Mouse (Mus musculus) embryonic facial prominence, embryonic 15.5 days (tissue): Measurements from ENCODE around the gene Krt19. TPM values are rescaled to one million over a fixed set of nuclear protein-coding genes. Genes with fewer than 3 reads are reported as not detected.

Source experiments
- ATAC-seq: fragments of 200-750 bp; cut with Nextera tagmentation; 2 replicates; pipeline ENCODE4 v1.8.0; 2017; ENCODE audit warnings: low read depth, moderate TSS enrichment; ENCODE audit not compliant: insufficient number of reproducible peaks, low FRiP score, low TSS enrichment
- H3K27ac ChIP-seq: fragments of 300-500 bp; sonication (generic); replicated peaks from 2 replicates; pipeline ENCODE4 v1.5.1; 2015; ENCODE audit warnings: mild to moderate bottlenecking, inconsistent platforms
- H3K27me3 ChIP-seq: fragments of 300-500 bp; sonication (generic); 2 replicates; pipeline ENCODE4 v1.6.1; 2015; ENCODE audit warnings: inconsistent platforms
- H3K36me3 ChIP-seq: fragments of 300-500 bp; sonication (generic); 2 replicates; pipeline ENCODE4 v1.6.1; 2015; ENCODE audit warnings: mild to moderate bottlenecking, inconsistent platforms
- H3K4me1 ChIP-seq: fragments of 300-500 bp; sonication (generic); 2 replicates; pipeline ENCODE4 v1.6.1; 2015; ENCODE audit warnings: inconsistent platforms
- H3K4me2 ChIP-seq: fragments of 300-500 bp; sonication (generic); replicated peaks from 2 replicates; pipeline ENCODE4 v1.6.1; 2015; ENCODE audit warnings: mild to moderate bottlenecking, inconsistent platforms
- H3K4me3 ChIP-seq: fragments of 300-500 bp; sonication (generic); replicated peaks from 2 replicates; pipeline ENCODE4 v1.5.1; 2015; ENCODE audit warnings: mild to moderate bottlenecking, inconsistent platforms
- H3K9ac ChIP-seq: fragments of 300-500 bp; sonication (generic); 2 replicates; pipeline ENCODE4 v1.6.1; 2015; ENCODE audit warnings: inconsistent platforms
- H3K9me3 ChIP-seq: fragments of 300-500 bp; sonication (generic); replicated peaks from 2 replicates; pipeline ENCODE4 v1.6.1; 2016; ENCODE audit warnings: inconsistent platforms
- WGBS: fragments of 180-500 bp; shearing (Covaris S2); methylation state at CpG from one replicate; pipeline ENCODE4 v1.1.7; 2015; 5-methylcytosine and 5-hydroxymethylcytosine counted together
- polyA plus RNA-seq: library from polyadenylated mRNA; unstranded; fragments of >200 nt; fragmentation: Nextera tagmentation; extraction: Ambion mirVana; gene quantifications from 2 replicates; pipeline ENCODE4 v1.2.1, GENCODE M21; 2015

The Krt19 gene
- 227 and 305 TPM in 2 replicates for polyA plus RNA-seq

- H3K4me2 ChIP-seq = no peak within 1 kb of the TSS
- H3K27ac ChIP-seq = no peak within 1 kb of the TSS
- no peak for ATAC-seq
- H3K27me3 ChIP-seq = peaks cover 32% of the 10 kb centered on the region
- H3K36me3 ChIP-seq = no peaks in the 10 kb centered on the region
- no peaks in the 10 kb centered on the region for H3K9me3 ChIP-seq
- no peak within 1 kb of the TSS for H3K4me3 ChIP-seq
- WGBS = 47% methylated on average over 9 of the region's 9 CpGs
- peaks cover 18% of the 10 kb centered on the region; the same call in 1 of the 2 replicates for H3K4me1 ChIP-seq
- no peak within 1 kb of the TSS for H3K9ac ChIP-seq
Measured at GRCm38 (mm10) chr11:100148615-100149330, at the start of gene Krt19. Gene Krt19 (minus strand): TSS chr11:100148665.

DNA sequence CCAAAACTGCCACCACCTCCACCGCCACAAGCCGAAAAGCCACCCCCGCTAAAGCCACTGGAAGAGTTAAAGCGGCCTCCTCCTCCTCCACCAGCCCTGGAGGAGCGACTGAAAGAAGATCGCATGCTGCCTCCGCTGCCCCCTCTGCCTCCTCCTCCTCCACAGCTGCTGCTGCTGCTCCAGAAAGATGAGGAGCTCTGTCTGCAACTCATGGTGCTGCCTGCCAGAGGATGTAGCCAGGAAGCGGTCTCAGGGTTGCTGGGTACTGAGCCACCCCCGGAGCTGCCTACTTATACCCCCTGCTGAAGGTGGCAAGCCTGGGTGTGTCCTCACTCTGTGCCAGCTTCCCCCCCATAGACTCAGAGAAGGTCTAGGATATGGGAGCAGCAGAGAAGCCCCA lies 44.5 kb upstream of the Krt19 start, which contains the start of gene Krt9:
Gene Krt9, minus strand, starts transcription at position 255 of the 400 bp plus-strand sequence.
- no peaks in the 10 kb centered on the region for H3K36me3 ChIP-seq
- no peaks in the 10 kb centered on the region for H3K27me3 ChIP-seq
- 54% methylated on average over 9 of the region's 9 CpGs for WGBS
- H3K9ac ChIP-seq = no peak within 1 kb of the TSS
- no peak within 1 kb of the TSS for H3K27ac ChIP-seq
- no peak for ATAC-seq
- H3K4me1 ChIP-seq = no peaks in the 10 kb centered on the region
- no peak within 1 kb of the TSS for H3K4me3 ChIP-seq
- no peak within 1 kb of the TSS for H3K4me2 ChIP-seq
- no peaks in the 10 kb centered on the region for H3K9me3 ChIP-seq

GRCm38 (mm10) chr11:100191820-100192219 lies 43.4 kb upstream of the Krt19 start:
- H3K9me3 ChIP-seq = no peaks in the 10 kb centered on the region
- no peak overlapping the region for H3K4me3 ChIP-seq
- H3K27me3 ChIP-seq = no peaks in the 10 kb centered on the region
- WGBS = 94% methylated on average over 3 of the region's 3 CpGs
- no peak overlapping the region for H3K27ac ChIP-seq
- H3K4me2 ChIP-seq = no peak overlapping the region
- no peaks in the 10 kb centered on the region for H3K36me3 ChIP-seq
- no peaks in the 10 kb centered on the region for H3K4me1 ChIP-seq
- no peak overlapping the region for H3K9ac ChIP-seq
- ATAC-seq = no peak

DNA sequence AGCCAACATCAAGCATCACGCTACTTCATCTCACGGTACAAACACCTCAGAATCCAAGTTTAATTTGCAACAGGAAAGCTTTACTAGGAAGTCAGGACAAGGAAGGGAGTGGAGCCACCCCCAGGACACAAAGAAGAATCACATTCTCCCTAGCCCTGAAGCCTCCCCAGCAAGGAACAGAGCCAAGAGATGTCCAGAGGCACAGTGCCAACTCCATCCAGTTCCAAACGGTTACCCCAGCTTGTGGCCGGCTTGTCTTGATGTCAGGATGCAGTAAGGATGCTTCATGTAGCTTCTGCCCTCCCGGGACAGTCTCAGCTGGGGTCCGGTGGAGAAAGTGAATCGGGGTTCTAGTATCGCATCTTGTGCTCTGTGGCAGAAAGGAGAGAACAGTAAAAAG lies 38.3 kb upstream of the Krt19 start:
- Histone ChIP-seq H3K4me2 (no peak overlapping the region), H3K4me3 (no peak overlapping the region), H3K27me3 (no peaks in the 10 kb centered on the region), H3K27ac (no peak overlapping the region), H3K9me3 (no peaks in the 10 kb centered on the region), H3K36me3 (no peaks in the 10 kb centered on the region), H3K9ac (no peak overlapping the region), H3K4me1 (no peaks in the 10 kb centered on the region)
- no peak for ATAC-seq
- WGBS = 81% methylated on average over 8 of the region's 8 CpGs

- Histone ChIP-seq H3K36me3 (no peaks in the 10 kb centered on the region), H3K4me1 (no peaks in the 10 kb centered on the region), H3K27me3 (no peaks in the 10 kb centered on the region), H3K9me3 (no peaks in the 10 kb centered on the region), H3K27ac (no peak overlapping the region), H3K4me2 (no peak overlapping the region), H3K9ac (no peak overlapping the region), H3K4me3 (no peak overlapping the region)
- 78% methylated on average over 7 of the region's 7 CpGs for WGBS
- ATAC-seq = no peak
Measured at GRCm38 (mm10) chr11:100181725-100182124, 33.3 kb upstream of the Krt19 start.

DNA sequence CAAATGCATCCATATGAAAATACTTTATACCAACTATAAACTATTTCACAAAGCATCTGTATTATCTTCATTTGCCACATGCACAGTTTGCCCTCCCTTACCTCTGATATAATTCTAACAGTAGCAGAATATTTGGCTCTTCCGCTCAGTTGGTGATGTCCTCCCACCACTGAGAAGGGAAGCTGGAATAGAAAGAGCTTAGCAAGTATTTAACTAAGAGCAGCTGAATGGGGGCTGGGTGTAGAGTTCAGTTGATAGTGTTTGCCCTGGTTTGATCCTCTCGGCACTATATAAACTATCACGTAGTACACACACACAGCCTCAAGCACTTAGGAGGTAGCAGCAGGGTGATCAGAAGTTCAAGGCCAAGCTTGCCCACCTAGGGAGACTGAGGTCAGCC lies 30.8 kb upstream of the Krt19 start:
- Histone ChIP-seq H3K4me1 (0 out of 2 replicates have a peak, but pooled peaks cover 3% of the 10 kb centered on the region), H3K36me3 (no peaks in the 10 kb centered on the region), H3K9me3 (no peaks in the 10 kb centered on the region), H3K27me3 (no peaks in the 10 kb centered on the region), H3K9ac (no peak overlapping the region), H3K27ac (no peak overlapping the region), H3K4me3 (no peak overlapping the region), H3K4me2 (no peak overlapping the region)
- no peak for ATAC-seq
- WGBS = 67% methylated on average over 3 of the region's 3 CpGs

- Histone ChIP-seq H3K9ac (no peak overlapping the region), H3K27me3 (no peaks in the 10 kb centered on the region), H3K4me1 (0 out of 2 replicates have a peak, but pooled peaks cover 3% of the 10 kb centered on the region), H3K36me3 (no peaks in the 10 kb centered on the region), H3K9me3 (no peaks in the 10 kb centered on the region), H3K27ac (no peak overlapping the region), H3K4me2 (no peak overlapping the region), H3K4me3 (no peak overlapping the region)
- ATAC-seq = no peak
- WGBS = 77% methylated on average over 5 of the region's 5 CpGs
Measured at GRCm38 (mm10) chr11:100178307-100178706, 29.8 kb upstream of the Krt19 start.

DNA sequence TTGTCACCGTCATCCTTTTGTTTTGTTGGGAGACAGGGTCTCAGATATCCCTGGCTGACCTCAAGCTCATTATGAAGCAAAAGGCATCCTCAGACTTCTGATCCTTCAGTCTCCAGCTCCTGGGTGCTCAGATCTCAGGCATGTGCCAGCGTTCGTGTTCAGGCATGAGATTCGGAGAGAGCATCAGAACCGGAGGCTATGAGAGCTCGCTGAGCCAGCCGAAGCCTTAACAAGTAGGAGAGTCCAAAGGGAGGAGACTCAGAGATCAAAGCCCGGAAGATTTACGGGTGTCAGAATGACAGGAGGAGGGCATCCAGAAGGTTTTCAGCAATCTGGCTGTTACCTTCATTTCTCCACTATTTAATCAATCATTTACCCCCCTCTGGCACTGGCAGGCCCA lies 28.3 kb upstream of the Krt19 start:
- H3K4me3 ChIP-seq = no peak overlapping the region
- no peaks in the 10 kb centered on the region for H3K9me3 ChIP-seq
- H3K27ac ChIP-seq = no peak overlapping the region; the same call in 1 of the 2 replicates
- H3K27me3 ChIP-seq = no peaks in the 10 kb centered on the region
- H3K4me1 ChIP-seq = 0 out of 2 replicates have a peak, but pooled peaks cover 3% of the 10 kb centered on the region
- H3K4me2 ChIP-seq = no peak overlapping the region
- 62% methylated on average over 9 of the region's 9 CpGs for WGBS
- H3K36me3 ChIP-seq = no peaks in the 10 kb centered on the region
- no peak overlapping the region for H3K9ac ChIP-seq
- ATAC-seq = no peak

DNA sequence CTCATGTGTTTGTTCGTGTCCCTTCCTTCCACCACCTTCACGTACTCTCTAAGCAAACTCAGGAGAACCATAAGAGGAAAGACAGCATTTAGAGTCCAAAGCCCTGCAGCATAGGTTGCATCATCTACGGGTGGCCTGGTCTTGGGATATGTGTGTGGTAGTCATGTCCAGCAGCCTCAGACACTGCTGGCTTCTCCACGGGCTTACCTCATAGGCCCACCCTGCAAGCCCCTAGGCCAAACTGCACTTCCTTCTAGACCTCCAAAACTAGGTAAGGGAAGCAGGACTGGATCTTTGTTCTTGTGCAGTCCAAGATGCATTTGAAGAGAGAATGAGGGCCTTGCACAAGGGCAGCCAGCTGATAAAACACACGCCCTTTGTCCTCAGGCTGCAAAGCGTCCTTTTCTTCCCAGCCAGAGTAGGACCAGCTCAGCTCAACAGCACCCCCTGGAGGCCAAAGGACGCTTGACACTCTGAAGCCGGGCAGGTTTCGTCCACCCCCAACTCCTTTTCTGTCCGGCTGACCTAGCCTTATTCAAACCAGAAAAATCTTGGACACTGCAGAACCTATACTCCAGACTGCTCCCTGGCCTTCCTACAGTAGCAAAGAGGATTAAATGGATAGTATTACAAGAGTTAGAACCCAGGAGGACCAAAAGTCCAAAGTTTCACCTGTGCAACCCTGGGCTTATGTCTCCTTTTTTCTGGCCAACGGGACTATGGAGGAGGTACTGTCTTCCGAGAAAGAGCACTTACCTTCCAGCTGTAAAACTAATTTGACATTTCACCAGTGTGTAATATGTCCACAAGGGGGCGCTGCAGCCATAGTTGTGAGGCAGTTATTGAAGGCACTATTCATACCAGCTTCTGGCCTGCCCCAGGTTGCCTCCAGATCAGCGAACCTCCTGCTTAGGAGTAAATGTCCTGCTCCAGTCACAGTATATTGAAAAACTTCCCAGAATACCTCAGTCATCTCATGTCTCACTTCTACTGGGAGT lies 20.6 kb upstream of the Krt19 start:
- Histone ChIP-seq H3K27me3 (no peaks in the 10 kb centered on the region), H3K36me3 (no peaks in the 10 kb centered on the region), H3K27ac (no peak overlapping the region), H3K9ac (no peak overlapping the region), H3K9me3 (no peaks in the 10 kb centered on the region), H3K4me1 (peaks cover 7% of the 10 kb centered on the region; the same call in 1 of the 2 replicates), H3K4me2 (no peak overlapping the region), H3K4me3 (no peak overlapping the region)
- ATAC-seq = no peak
- 29% methylated on average over 14 of the region's 14 CpGs for WGBS

DNA sequence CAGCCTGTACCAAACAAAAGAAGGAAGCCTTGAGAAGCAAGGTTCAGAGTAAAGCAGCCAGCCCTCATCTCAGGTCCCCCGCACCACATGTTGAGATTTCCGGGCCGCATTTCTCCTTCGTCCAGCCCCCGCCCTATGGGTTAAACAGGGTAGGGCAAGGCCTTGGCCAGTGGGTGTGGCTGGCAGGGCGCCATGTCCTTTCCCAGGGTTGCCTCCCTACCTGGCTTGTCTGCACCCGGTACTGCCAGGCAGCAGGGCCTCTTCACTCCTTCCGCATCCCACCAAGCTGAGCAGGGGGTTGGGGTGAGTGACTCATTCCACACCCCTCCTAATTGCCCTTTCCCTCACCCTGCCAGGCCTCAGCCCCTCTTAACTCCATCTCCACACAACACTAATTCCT lies 19.6 kb upstream of the Krt19 start:
- no peak for ATAC-seq
- Histone ChIP-seq H3K27me3 (no peaks in the 10 kb centered on the region), H3K27ac (0 out of 2 replicates have a peak overlapping the region, but pooled peaks have one; percentile 1), H3K4me3 (no peak overlapping the region), H3K4me2 (no peak overlapping the region), H3K9me3 (no peaks in the 10 kb centered on the region), H3K4me1 (peaks cover 7% of the 10 kb centered on the region; the same call in 1 of the 2 replicates), H3K36me3 (no peaks in the 10 kb centered on the region), H3K9ac (no peak overlapping the region)
- WGBS = 63% methylated on average over 8 of the region's 8 CpGs

- Histone ChIP-seq H3K9ac (no peak overlapping the region), H3K4me2 (no peak overlapping the region), H3K27me3 (no peaks in the 10 kb centered on the region), H3K4me1 (peaks cover 7% of the 10 kb centered on the region; the same call in 1 of the 2 replicates), H3K4me3 (no peak overlapping the region), H3K36me3 (no peaks in the 10 kb centered on the region), H3K9me3 (no peaks in the 10 kb centered on the region), H3K27ac (no peak overlapping the region)
- 50% methylated on average over 7 of the region's 7 CpGs for WGBS
- no peak for ATAC-seq
Measured at GRCm38 (mm10) chr11:100164392-100164791, 15.9 kb upstream of the Krt19 start.
